15 mouse cellular contexts compared by ENCODE assay signal in genomic region chr5:136637872-136638271, GRCm38 (mm10). TPM values are rescaled to one million over a fixed set of nuclear protein-coding genes. Genes with fewer than 3 reads are reported as not detected.
DNase-seq lines count a peak whose midpoint lies in the region; ATAC-seq and TF ChIP-seq lines count a peak whose summit lies in the region.
"Had no signal": no experiment of that assay in that cellular context is flagged by ENCODE, and none has a peak within 500 bp of the region (broad histone marks: within the 10 kb centered on the region; RNA-seq: fewer than 3 reads in every experiment).

No protein-coding gene starts in this region.

- H3K27me3 ChIP-seq in forebrain, postnatal 0 days (ENCODE audit: insufficient read depth, low read length) = no peaks in the 10 kb centered on the region; the same call in 1 of the 2 replicates
- H3K27me3 ChIP-seq in forebrain, embryonic 10.5 days (ENCODE audit: poor library complexity, severe bottlenecking) = no peaks in the 10 kb centered on the region
- H3K27me3 ChIP-seq: hindbrain, embryonic 12.5 days had no signal

- peaks cover 3% of the 10 kb centered on the region; the same call in 1 of the 2 replicates for H3K4me1 ChIP-seq in forebrain, postnatal 0 days (ENCODE audit: insufficient read depth)
- H3K4me1 ChIP-seq in forebrain, embryonic 10.5 days = peaks cover 4% of the 10 kb centered on the region; the same call in 1 of the 2 replicates

- no peak for TF ChIP-seq CTCF in forebrain, postnatal 0 days (IDR thresholded peaks at IDR 0.05; ENCODE audit: low read depth)

- H3K36me3 ChIP-seq in forebrain, postnatal 0 days (ENCODE audit: insufficient read depth) = no peaks in the 10 kb centered on the region
- H3K36me3 ChIP-seq in forebrain, embryonic 10.5 days (replicated peaks) = no peaks in the 10 kb centered on the region
- H3K36me3 ChIP-seq: hindbrain, embryonic 12.5 days had no signal

- H3K4me2 ChIP-seq in forebrain, postnatal 0 days (ENCODE audit: low read depth) = no peak overlapping the region
- H3K4me2 ChIP-seq: hindbrain, embryonic 12.5 days had no signal

- WGBS in forebrain, postnatal 0 days = 42% methylated on average over 11 of the region's 11 CpGs
- WGBS in forebrain, embryonic 10.5 days = 67% methylated on average over 11 of the region's 11 CpGs

- no peaks in the 10 kb centered on the region for H3K9me3 ChIP-seq in forebrain, postnatal 0 days (ENCODE audit: low read length)
- no peaks in the 10 kb centered on the region for H3K9me3 ChIP-seq in forebrain, embryonic 10.5 days
- H3K9me3 ChIP-seq: hindbrain, embryonic 12.5 days had no signal

- peak; percentile 69 for DNase-seq in forebrain, postnatal 0 days
- no peak for DNase-seq in forebrain, embryonic 10.5 days (ENCODE audit: extremely low spot score, low spot score)
- peak; percentile 23 for DNase-seq in ovary, postnatal 36 days (ENCODE audit: low spot score)
- no peak for DNase-seq in ovary, postnatal 10 days (ENCODE audit: low spot score)
- peak; percentile 39 for DNase-seq in lung, postnatal 14 days
- DNase-seq in thymus, postnatal 4 days = no peak
- no peak for DNase-seq in natural killer cell, adult 2 months (ENCODE audit: low spot score in 2 of 2)
- no peak for DNase-seq in testis, postnatal 10 days (ENCODE audit: low spot score)
- DNase-seq: adrenal gland, adult 8-10 months; cerebellum, postnatal 14 days; heart, adult 2 months had no signal

- no peak overlapping the region for H3K4me3 ChIP-seq in forebrain, postnatal 0 days (ENCODE audit: low read depth, low read length)
- no peak overlapping the region for H3K4me3 ChIP-seq in forebrain, embryonic 10.5 days
- H3K4me3 ChIP-seq: erythroblast, embryonic 14.5 days; heart, adult 2 months; hindbrain, embryonic 12.5 days had no signal

- no peak overlapping the region; the same call in 1 of the 2 replicates for H3K27ac ChIP-seq in forebrain, postnatal 0 days (ENCODE audit: low read depth, low read length)
- H3K27ac ChIP-seq in forebrain, embryonic 10.5 days = no peak overlapping the region
- H3K27ac ChIP-seq: heart, adult 2 months; hindbrain, embryonic 12.5 days had no signal

- no peak overlapping the region for H3K9ac ChIP-seq in forebrain, postnatal 0 days
- H3K9ac ChIP-seq: hindbrain, embryonic 12.5 days had no signal

- ATAC-seq in forebrain, postnatal 0 days = peak; percentile 58

RNA-seq across cellular contexts. Expression of gene Myl10, which starts 55.1 kb away (rescaled TPM):
- not detected in 2 replicates for total RNA-seq in forebrain, postnatal 0 days (2014; rRNA removed)
- not detected in 2 replicates for polyA plus RNA-seq in forebrain, postnatal 0 days (2015; fragmentation: Nextera tagmentation; extraction: Ambion mirVana)
- polyA plus RNA-seq in forebrain, embryonic 10.5 days (2016; fragmentation: Nextera tagmentation; extraction: Ambion mirVana) = not detected in 2 replicates
- total RNA-seq: adrenal gland, adult 8-10 months; heart, adult 2 months; left cerebral cortex, adult 8-10 months had no signal
- polyA plus RNA-seq: erythroblast, embryonic 14.5 days; heart, adult 2 months; hindbrain, embryonic 12.5 days; neural tube, embryonic 11.5 days had no signal

Comparison
In these comparisons a context has a peak if more than half of its experiments do, and no peak if none do; other contexts are left out.
1. DNase-seq: peak in forebrain, postnatal 0 days (single experiment), ovary, postnatal 36 days (single experiment) and lung, postnatal 14 days (single experiment); none in forebrain, embryonic 10.5 days (single experiment), ovary, postnatal 10 days (single experiment), thymus, postnatal 4 days (single experiment), natural killer cell, adult 2 months (0 of 2) and testis, postnatal 10 days (single experiment).